Mouse (Mus musculus): ENCODE results near the gene Zscan20. TPM values are rescaled to one million over a fixed set of nuclear protein-coding genes. Genes with fewer than 3 reads are reported as not detected.

The Zscan20 gene
- polyA plus RNA-seq, 1 experiment: 9.4 TPM

DNA sequence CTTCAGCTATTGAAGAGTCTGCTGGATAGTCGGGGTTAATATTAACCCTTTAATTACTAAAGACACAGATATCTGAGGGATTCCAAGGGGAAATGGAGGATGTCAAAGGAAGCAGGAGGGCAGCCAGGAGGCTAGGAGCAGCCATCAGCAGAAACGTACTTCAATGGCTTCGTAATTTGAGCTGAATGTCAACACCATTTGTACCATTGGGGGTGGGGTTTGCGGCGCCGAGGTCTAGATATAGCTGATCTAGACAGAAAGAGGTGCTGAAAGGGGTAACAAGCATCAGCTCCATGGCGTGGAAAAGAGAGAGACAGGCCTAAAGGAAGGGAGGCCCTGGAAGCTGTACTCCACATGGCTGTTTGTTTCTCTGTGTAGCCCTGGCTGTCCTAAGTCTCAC lies 36.9 kb upstream of the Zscan20 start:
- TF ChIP-seq CTCF (IDR thresholded peaks at IDR 0.05; ENCODE audit: borderline replicate concordance, control insufficient read depth, extremely low read depth, insufficient read depth, low read length, poor library complexity) (no peak), POLR2A (IDR thresholded peaks at IDR 0.05; ENCODE audit: control insufficient read depth, extremely low read depth, insufficient read depth, low read length, poor library complexity) (no peak)
- no peak for DNase-seq
- H3K4me1 ChIP-seq (replicated peaks; ENCODE audit: control insufficient read depth, insufficient read depth, low read length): no peaks in the 10 kb centered on the region; the same call in 1 of the 2 replicates
- no peak overlapping the region for H3K4me3 ChIP-seq (ENCODE audit: control insufficient read depth, insufficient read depth, low read length)
- H3K27ac ChIP-seq (ENCODE audit: control insufficient read depth, insufficient read depth, low read length): no peak overlapping the region
- 86% methylated on average over 7 of the region's 7 CpGs for WGBS
- no peaks in the 10 kb centered on the region for H3K36me3 ChIP-seq (ENCODE audit: control insufficient read depth, insufficient read depth, low read length)
- no peaks in the 10 kb centered on the region for H3K27me3 ChIP-seq (ENCODE audit: control insufficient read depth, insufficient read depth, low read length)

DNA sequence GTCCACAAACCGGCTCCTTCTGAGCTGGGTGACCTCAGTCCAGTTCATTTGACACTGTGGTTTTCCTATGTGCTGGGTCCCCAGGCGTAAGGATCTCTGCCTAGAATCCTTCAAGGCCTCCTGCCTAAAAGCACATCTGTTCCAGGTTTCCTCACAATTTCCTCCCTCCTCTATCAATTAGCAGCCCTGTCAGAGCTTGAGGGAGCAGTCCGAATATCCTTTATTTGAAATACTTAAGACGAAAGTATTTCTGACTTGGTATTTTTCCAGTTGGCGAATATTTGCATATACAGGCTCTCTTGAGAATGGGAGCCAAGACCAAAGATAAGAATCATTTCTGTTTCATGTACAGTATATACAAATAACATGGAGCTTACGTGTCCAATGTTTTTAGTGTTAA lies 36.0 kb upstream of the Zscan20 start:
- DNase-seq: no peak
- no peaks in the 10 kb centered on the region for H3K36me3 ChIP-seq (ENCODE audit: control insufficient read depth, insufficient read depth, low read length)
- H3K27me3 ChIP-seq (ENCODE audit: control insufficient read depth, insufficient read depth, low read length): no peaks in the 10 kb centered on the region
- no peaks in the 10 kb centered on the region; the same call in 1 of the 2 replicates for H3K4me1 ChIP-seq (replicated peaks; ENCODE audit: control insufficient read depth, insufficient read depth, low read length)
- no peak overlapping the region for H3K4me3 ChIP-seq (ENCODE audit: control insufficient read depth, insufficient read depth, low read length)
- no peak overlapping the region for H3K27ac ChIP-seq (ENCODE audit: control insufficient read depth, insufficient read depth, low read length)
- 94% methylated on average over 6 of the region's 6 CpGs for WGBS
- TF ChIP-seq POLR2A (IDR thresholded peaks at IDR 0.05; ENCODE audit: control insufficient read depth, extremely low read depth, insufficient read depth, low read length, poor library complexity) (no peak), CTCF (IDR thresholded peaks at IDR 0.05; ENCODE audit: borderline replicate concordance, control insufficient read depth, extremely low read depth, insufficient read depth, low read length, poor library complexity) (no peak)

DNA sequence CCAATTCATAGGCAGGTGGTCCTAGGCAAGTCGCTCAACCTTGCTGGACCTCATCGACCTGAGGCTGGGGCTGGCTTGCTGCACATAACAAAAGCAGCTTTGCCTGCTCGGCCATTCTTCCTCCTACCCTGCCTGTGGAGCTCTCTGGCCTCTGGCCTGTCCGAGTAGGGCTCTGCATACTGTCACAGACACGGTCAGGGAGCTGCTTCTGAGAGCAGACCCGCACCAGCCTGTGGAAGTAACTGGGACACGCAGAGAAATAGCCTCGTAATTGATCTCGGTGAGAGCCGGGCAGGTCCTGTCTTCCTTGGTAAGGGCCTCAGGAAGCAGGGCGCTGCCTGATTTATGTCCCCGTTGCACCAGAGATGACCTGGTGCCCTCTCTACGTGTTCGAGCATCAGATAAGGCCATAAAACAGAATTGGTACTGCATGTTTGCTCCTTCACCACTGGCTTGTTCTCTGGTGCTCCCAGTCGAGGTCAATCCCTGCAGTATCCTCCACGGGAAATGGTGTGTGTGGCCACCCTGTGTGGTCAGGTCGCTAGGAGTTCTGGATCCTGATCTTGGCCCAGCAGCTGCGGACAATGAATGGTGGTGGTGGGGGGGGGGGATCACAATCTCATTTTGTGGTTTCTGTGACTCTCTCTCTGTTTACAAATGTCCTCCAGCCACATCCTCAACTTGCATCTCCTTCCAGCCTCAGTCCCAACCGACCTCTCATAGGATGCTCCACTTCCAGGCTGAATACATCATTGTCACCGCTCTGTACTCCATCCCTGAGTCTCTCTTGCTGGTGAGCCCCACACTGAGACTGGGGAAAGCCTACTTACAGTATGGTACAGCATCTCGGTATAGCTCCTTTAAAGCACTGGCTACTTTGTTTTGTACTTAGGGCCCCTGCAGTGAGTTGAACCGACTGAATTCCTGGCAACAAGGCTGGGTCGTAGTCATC lies 32.1 kb upstream of the Zscan20 start:
- Histone ChIP-seq H3K4me1 (replicated peaks; ENCODE audit: control insufficient read depth, insufficient read depth, low read length) (peaks cover 8% of the 10 kb centered on the region), H3K4me3 (ENCODE audit: control insufficient read depth, insufficient read depth, low read length) (no peak overlapping the region), H3K27ac (ENCODE audit: control insufficient read depth, insufficient read depth, low read length) (no peak overlapping the region), H3K36me3 (ENCODE audit: control insufficient read depth, insufficient read depth, low read length) (no peaks in the 10 kb centered on the region), H3K27me3 (ENCODE audit: control insufficient read depth, insufficient read depth, low read length) (no peaks in the 10 kb centered on the region)
- TF ChIP-seq CTCF (IDR thresholded peaks at IDR 0.05; ENCODE audit: borderline replicate concordance, control insufficient read depth, extremely low read depth, insufficient read depth, low read length, poor library complexity): no peak
- no peak for TF ChIP-seq POLR2A (IDR thresholded peaks at IDR 0.05; ENCODE audit: control insufficient read depth, extremely low read depth, insufficient read depth, low read length, poor library complexity)
- no peak for DNase-seq
- WGBS: 75% methylated on average over 23 of the region's 23 CpGs

DNA sequence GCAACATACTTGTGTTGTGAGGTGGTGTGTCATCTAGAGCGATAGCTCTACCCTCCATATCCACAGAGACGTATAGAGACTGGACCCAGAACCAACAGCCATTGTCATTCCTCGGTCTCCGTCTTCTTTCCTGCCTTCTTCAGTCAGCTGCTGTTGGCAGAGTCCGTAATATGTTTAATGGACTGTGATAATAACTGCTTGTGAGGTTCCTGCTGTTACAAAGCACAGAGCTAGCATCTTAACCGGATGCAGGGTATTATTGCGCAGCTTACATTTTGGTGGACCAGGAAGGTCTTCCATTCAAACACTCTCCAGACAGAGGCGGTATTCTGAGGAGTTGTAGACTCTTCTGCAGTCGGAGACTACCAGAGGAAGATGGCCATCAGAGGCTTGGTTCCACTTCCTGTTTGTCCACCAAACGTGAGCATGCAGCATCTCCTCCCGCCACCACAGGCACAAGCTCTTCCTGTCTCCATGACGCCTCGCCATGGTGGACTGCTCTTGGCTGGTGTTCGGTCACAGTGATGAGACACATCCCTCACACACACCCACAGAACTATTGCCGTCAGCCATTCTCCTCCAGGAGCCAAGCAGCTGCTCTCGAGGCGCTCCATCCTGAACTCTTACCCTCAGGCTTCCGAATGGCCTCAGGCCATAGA lies 28.5 kb upstream of the Zscan20 start:
- 88% methylated on average over 18 of the region's 18 CpGs for WGBS
- Histone ChIP-seq H3K27ac (ENCODE audit: control insufficient read depth, insufficient read depth, low read length) (no peak overlapping the region), H3K27me3 (ENCODE audit: control insufficient read depth, insufficient read depth, low read length) (no peaks in the 10 kb centered on the region), H3K4me1 (replicated peaks; ENCODE audit: control insufficient read depth, insufficient read depth, low read length) (peaks cover 9% of the 10 kb centered on the region), H3K36me3 (ENCODE audit: control insufficient read depth, insufficient read depth, low read length) (no peaks in the 10 kb centered on the region), H3K4me3 (ENCODE audit: control insufficient read depth, insufficient read depth, low read length) (no peak overlapping the region)
- TF ChIP-seq CTCF (IDR thresholded peaks at IDR 0.05; ENCODE audit: borderline replicate concordance, control insufficient read depth, extremely low read depth, insufficient read depth, low read length, poor library complexity) (no peak), POLR2A (IDR thresholded peaks at IDR 0.05; ENCODE audit: control insufficient read depth, extremely low read depth, insufficient read depth, low read length, poor library complexity) (no peak)
- no peak for DNase-seq

DNA sequence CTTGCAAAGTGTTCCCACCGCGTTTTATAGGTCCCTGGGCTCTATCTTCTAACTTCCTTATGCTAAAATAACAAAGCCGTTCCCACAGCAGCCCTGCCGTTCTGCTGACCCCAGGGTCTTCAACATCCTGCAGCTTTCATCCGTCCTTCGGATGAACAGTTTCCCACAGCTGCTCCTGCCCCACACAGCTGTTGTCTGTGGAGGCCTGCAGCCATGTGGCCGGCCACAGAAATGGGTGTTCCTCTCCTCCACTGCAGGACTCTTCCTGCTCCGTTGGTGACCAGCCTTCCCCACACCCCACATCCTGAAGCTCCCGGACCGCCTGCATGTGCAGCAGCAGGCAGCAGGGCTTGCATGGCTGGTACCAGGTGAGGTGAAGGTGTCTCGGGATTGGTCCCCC lies 27.4 kb upstream of the Zscan20 start:
- 6% methylated on average over 11 of the region's 11 CpGs for WGBS
- no peak overlapping the region for H3K4me3 ChIP-seq (ENCODE audit: control insufficient read depth, insufficient read depth, low read length)
- no peak for DNase-seq
- TF ChIP-seq POLR2A (IDR thresholded peaks at IDR 0.05; ENCODE audit: control insufficient read depth, extremely low read depth, insufficient read depth, low read length, poor library complexity): no peak
- no peak for TF ChIP-seq CTCF (IDR thresholded peaks at IDR 0.05; ENCODE audit: borderline replicate concordance, control insufficient read depth, extremely low read depth, insufficient read depth, low read length, poor library complexity)
- no peak overlapping the region for H3K27ac ChIP-seq (ENCODE audit: control insufficient read depth, insufficient read depth, low read length)
- H3K4me1 ChIP-seq (replicated peaks; ENCODE audit: control insufficient read depth, insufficient read depth, low read length): peaks cover 9% of the 10 kb centered on the region
- H3K27me3 ChIP-seq (ENCODE audit: control insufficient read depth, insufficient read depth, low read length): no peaks in the 10 kb centered on the region
- no peaks in the 10 kb centered on the region for H3K36me3 ChIP-seq (ENCODE audit: control insufficient read depth, insufficient read depth, low read length)

DNA sequence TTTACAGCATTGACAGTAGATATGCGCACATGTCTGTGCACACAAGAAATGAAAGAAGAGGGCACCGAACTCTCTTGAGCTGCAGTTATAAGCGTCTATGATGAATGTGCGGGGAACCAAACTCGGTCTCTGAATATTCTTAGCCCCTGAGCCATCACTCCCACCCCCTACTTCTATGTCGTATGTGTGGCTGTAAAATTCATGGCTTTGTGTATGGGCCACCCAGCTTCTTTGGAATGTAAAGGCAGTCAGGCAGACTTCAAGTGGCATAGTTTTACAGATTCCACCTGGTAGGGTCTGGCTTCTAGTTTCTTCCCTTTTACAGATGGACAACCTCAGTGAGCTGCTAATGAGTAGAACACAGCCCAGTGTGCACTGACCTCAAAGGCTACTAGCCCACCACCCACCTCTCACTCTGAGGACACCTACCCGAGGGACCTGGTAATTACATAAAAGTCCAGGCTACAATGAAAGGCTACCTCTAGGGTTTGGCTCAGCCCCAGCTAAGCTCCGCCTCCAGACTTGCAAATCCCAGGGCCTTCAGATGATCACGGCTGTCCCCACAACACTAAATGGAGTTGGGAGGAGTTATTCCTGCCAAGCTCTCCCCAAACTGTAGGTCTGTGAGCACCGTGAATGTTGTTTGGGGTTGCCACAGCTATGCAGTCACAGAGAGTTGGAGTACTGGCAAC lies 26.1 kb upstream of the Zscan20 start:
- no peak overlapping the region for H3K27ac ChIP-seq (ENCODE audit: control insufficient read depth, insufficient read depth, low read length)
- no peaks in the 10 kb centered on the region for H3K27me3 ChIP-seq (ENCODE audit: control insufficient read depth, insufficient read depth, low read length)
- no peaks in the 10 kb centered on the region for H3K36me3 ChIP-seq (ENCODE audit: control insufficient read depth, insufficient read depth, low read length)
- TF ChIP-seq POLR2A (IDR thresholded peaks at IDR 0.05; ENCODE audit: control insufficient read depth, extremely low read depth, insufficient read depth, low read length, poor library complexity) (no peak), CTCF (IDR thresholded peaks at IDR 0.05; ENCODE audit: borderline replicate concordance, control insufficient read depth, extremely low read depth, insufficient read depth, low read length, poor library complexity) (no peak)
- 80% methylated on average over 10 of the region's 10 CpGs for WGBS
- no peak for DNase-seq
- no peak overlapping the region for H3K4me3 ChIP-seq (ENCODE audit: control insufficient read depth, insufficient read depth, low read length)
- peaks cover 9% of the 10 kb centered on the region for H3K4me1 ChIP-seq (replicated peaks; ENCODE audit: control insufficient read depth, insufficient read depth, low read length)

Data from thymus, adult 2 months (tissue).